Mouse (Mus musculus) CD8-positive naive resting alpha-beta T cell, adult 57 days (primary cell): ENCODE data around the gene Olfr177. TPM values are rescaled to one million over a fixed set of nuclear protein-coding genes. Genes with fewer than 3 reads are reported as not detected.

Experiments used
- total RNA-seq: library from RNA; stranded (reverse); gene quantifications from one replicate; pipeline ENCODE4 v1.2.4, GENCODE M21; 2023

Olfr177 gene
- total RNA-seq = not detected

GRCm38 (mm10) chr16:58874668-58875067 lies at the start of gene Olfr177:
Gene Olfr177, minus strand, starts transcription at chr16:58874768.

GRCm38 (mm10) chr16:58891963-58892362 lies 17.4 kb upstream of the Olfr177 start, which contains the start of gene Olfr178:
Gene Olfr178, minus strand, starts transcription at chr16:58892063.

DNA sequence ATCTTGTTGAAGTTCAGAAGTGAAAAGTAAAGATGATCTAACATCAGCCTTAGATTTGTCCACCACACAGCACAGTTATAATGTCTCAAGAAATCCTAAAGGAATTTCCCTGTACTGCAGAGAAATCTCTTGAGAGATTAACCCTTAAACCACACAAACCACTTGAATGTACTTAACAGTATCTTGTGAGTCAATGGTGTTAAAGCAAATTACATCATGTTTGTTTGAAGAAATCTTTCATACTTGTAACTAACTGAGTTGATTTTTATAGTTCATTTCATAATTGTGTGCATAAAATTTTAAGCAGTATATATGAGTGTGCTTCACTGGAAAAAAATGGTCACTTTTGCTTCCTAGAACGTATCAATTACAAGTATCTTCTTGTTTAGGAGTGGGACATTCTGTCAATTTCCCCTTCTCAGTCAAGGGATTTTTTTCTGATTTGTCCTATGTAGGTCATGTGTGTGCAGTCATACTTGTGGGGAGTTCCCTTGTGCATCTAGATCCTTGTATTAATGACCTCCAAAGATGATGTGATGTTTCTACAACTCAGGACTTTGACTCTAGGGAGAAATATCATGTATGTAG lies 47.7 kb downstream of the Olfr177 start, which contains the start of gene Olfr175-ps1:
TSS of gene Olfr175-ps1 (minus strand) at position 51 of the 588 bp plus-strand sequence.

Other genes starting within 250 kb of the Olfr177 start
- not detected for gene E330017A01Rik, start 236.0 kb downstream of the Olfr177 start, total RNA-seq
- 8.7 TPM for gene Cpox, start 204.5 kb downstream of the Olfr177 start, total RNA-seq
- not detected for gene Gpr15, start 155.7 kb downstream of the Olfr177 start, total RNA-seq
- 36.2 TPM for gene Cldnd1, start 146.9 kb downstream of the Olfr177 start, total RNA-seq
- gene Olfr172, start 111.6 kb downstream of the Olfr177 start, total RNA-seq = not detected
- not detected for gene Olfr173, start 74.5 kb downstream of the Olfr177 start, total RNA-seq
- gene Olfr175-ps1, start 48.0 kb downstream of the Olfr177 start, total RNA-seq = not detected
- not detected for gene Olfr178, start 17.3 kb upstream of the Olfr177 start, total RNA-seq
- not detected for gene Olfr181, start 54.0 kb upstream of the Olfr177 start, total RNA-seq
- gene Olfr180, start 54.6 kb upstream of the Olfr177 start, total RNA-seq = not detected
- not detected for gene Olfr183, start 120.6 kb upstream of the Olfr177 start, total RNA-seq
- not detected for gene Olfr186, start 155.5 kb upstream of the Olfr177 start, total RNA-seq
- gene Olfr187, start 165.0 kb upstream of the Olfr177 start, total RNA-seq = not detected
- gene Olfr190, start 203.2 kb upstream of the Olfr177 start, total RNA-seq = not detected
- gene Olfr191, start 215.1 kb upstream of the Olfr177 start, total RNA-seq = not detected
- not detected for gene Olfr193, start 237.1 kb upstream of the Olfr177 start, total RNA-seq
- not detected for gene Olfr194, start 246.3 kb upstream of the Olfr177 start, total RNA-seq